Mouse (Mus musculus) heart, adult 18-20 months (tissue): ENCODE results near the gene Klhdc9. TPM values are rescaled to one million over a fixed set of nuclear protein-coding genes. Genes with fewer than 3 reads are reported as not detected.
"Not testable (repeated sequence)": the region's sequence is repeated elsewhere in the genome, so short reads cannot be mapped to it uniquely, and the experiment has no call there.

Source experiments
- DNase-seq, 2 experiments: peaks; one replicate each; pipeline ENCODE4 v3.0.0; 2021 to 2022; ENCODE audit warnings: mixed read lengths in 1 of 2
- total RNA-seq, 2 experiments: library from RNA; stranded (reverse); gene quantifications; 2 replicates each; pipeline ENCODE4 v1.2.3; 2021

Klhdc9 gene
- total RNA-seq, 2 experiments from 2014 or later, result not detected

DNA sequence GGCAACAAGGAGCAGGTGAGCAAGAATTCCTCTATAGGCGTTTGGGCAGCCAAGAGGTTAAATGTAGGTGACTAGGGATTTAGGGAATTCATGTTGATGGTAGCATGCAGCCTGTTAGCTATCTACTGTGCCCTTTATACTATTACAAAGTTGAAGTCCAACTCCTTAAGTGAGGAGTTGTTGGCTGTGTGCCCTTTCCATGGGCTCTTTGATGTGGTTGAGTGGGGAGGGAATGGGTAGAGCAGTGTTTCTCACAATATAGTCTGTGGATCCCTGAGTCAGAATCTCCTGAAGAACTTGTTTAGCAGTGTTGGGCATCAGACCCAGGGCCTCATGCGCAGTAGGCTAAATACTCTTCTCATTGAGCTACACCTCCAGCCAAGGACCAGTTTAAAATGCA lies 3.8 kb downstream of the Klhdc9 start:
- no peak for DNase-seq

DNA sequence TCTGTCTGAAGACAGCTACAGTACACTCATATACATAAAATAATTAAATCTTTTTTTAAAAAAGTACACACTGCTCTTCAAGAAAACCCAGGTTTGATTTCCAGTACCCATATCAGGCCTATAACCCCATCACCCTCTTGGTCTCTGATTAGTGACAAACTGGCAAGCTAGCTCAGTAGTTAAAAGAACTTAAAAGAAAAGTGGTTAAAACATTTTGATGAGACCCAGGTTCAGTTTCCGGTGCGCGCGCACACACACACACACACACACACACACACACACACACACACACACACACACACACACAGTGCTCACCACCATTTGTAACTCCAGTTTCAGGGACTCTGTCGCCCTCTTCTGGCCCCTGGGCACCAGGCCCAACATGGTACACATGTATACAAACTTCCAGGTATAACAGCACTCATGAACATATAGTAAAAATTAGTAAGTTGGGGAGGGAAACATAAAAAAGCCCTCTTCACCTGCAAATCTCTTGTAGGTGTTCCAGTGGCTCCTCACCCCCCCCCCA lies 4.7 kb downstream of the Klhdc9 start:
- no peak for DNase-seq

DNA sequence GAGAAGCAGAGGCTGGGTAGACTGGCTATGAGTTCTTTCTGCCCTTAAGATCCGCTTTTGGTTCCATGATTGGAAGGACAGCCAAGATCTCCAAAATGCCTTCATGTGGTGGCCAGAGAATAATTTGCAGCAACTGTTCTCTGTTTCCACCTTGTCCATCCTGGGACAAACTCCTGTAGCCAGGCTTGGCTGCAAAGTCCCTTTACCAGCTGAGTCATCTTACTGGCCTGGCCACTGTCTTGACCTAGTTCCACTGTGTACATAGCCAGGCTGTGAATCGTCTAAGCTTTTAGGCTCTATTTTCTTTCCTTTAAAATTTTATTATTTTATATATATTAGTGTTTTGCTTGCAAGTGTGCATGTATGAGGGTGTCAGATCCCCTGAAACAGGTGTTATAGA lies 11.4 kb downstream of the Klhdc9 start:
- peak in 1 of 2 experiments; percentile 13 for DNase-seq

DNA sequence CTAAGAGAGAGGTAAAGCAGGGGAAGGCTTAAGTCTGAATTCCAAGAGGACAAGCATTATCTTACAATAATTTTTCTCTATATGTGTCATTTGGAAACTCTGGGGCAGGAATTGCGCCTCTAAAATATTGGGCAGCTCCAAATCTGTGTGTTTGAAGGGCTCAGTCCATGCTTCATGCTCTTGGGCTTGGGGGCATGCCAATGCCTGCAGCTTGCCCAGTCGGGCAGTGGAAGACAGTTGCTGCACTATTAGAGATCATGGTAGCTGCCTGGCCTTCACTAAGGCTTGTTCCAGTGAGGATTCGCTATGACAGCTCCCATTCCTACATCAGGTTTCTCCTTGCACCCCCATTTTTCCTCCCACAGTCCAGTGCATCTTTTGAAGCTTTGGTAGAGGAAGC lies 11.9 kb downstream of the Klhdc9 start:
- peak; percentile 33 to 39 for DNase-seq

DNA sequence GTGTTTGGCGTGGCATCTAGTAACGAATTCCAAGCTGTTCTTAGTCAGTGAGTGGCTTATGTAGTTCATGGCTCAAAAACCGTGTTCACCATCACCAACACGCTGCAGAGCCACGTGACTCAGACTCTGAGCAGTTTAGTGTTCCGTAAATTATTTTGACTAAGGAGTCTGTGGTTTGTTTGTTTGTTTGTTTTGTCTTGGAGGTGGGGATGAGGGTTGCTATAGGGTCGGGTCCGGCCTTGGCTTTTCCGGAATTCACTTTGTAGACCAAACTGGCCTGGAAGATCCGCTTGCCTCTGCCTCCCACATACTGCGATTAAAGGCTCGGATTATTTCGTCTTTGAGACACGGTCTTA lies 14.5 kb downstream of the Klhdc9 start:
- DNase-seq, result peak in 1 of 2 experiments; percentile 31

DNA sequence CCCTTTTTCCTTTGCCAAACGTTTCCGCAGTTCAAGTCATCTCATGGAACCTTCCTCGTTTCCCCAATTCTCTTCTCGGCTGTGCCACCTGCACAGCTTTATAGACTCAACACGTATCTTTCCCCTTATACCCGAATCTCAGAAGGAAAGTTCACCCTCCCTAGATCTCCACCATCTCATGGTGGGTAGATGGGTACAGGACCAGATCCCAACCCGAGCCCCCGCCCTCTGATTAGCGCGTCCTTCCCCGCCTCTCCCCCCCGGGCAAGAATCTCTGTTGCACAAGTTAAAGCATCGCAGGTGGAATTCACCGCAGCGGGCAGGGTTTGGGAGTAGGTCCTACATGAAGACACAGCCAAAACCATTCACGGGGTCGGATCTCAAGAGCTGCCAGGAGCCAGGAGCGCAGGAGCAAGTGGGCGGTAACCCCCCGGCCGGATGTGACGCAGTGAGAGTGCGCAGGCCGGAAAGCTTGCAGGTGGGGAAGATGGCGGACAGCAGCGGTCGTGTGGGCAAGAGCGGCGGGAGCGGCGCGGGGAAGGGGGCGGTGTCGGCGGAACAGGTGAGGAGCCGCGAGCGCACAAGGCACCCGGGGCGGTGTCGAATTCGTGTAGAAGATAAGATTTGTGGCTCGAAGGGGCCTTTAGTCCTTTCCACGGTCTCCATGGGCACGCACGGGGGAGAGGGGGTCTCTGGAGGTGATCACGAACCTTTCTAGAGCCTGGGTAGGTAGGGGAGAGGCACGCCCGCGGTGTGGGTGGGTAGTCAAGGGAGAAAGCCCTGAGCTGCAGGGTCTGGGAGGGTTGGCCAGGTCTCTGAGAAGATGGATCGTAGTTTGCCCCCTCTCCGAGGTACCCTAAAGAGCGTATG lies 15.1 kb downstream of the Klhdc9 start, which contains the start of the genes Nit1 and Pfdn2:
Gene Nit1 (minus strand): TSS at position 422 of the 870 bp plus-strand sequence.
Gene Pfdn2 (plus strand): TSS at position 446 of the 870 bp plus-strand sequence.
- peak; percentile 93 to 94 for DNase-seq

DNA sequence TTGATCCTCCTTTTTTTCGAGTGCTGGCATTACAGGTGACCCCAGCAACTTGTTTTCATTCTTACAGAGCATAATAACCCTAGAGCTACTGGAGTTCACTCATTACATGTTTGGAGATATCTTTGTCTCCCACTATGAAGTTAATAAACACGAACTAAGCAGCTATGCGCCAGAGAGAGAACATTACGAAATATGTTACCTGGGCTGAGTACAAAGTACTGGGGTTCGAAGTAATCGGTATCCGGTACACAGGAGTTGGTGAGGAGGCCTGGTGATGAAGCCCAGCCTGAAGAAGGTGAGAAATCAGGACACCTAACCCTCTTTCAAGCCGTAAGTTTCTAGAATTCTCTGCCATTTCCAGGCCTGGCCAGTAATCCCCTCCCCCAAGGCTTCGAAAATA lies 15.9 kb downstream of the Klhdc9 start:
- DNase-seq, result no peak

DNA sequence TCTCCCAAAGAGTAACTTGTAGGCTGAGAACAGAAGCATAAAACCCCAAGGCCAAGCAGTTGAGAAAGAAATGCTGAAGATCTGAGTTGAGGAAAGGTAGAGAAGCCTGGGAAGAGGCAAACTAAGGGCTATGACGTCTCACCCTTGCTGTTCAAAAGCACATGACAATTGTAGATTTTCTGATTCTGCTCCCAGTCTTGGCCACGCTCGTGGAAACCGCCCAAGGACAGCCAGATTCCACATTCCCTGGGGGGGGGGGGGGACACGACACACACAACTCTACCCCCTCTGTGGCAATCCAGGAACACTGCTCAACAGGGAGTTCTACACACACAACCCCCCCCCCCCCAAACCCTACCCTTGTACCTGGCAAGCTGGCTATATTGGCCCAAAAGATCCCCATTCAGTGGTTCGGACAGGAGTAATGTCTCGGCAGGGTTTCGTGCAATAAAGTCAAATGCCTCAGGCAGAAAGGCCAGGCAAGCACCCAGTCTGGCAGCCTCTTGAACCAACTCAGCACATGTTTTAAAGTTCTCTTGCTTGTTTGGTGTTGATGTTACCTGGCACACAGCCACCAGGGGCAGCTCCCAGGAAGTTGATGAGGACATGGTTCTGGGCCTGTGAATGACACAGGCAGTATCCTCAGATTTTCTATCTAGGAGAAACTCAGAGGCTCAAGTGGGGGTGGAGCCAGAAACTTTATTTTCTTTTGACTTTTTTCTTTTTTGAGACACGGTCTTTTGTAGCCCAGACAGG lies 16.5 kb downstream of the Klhdc9 start:
- peak in 1 of 2 experiments; percentile 32 for DNase-seq

DNA sequence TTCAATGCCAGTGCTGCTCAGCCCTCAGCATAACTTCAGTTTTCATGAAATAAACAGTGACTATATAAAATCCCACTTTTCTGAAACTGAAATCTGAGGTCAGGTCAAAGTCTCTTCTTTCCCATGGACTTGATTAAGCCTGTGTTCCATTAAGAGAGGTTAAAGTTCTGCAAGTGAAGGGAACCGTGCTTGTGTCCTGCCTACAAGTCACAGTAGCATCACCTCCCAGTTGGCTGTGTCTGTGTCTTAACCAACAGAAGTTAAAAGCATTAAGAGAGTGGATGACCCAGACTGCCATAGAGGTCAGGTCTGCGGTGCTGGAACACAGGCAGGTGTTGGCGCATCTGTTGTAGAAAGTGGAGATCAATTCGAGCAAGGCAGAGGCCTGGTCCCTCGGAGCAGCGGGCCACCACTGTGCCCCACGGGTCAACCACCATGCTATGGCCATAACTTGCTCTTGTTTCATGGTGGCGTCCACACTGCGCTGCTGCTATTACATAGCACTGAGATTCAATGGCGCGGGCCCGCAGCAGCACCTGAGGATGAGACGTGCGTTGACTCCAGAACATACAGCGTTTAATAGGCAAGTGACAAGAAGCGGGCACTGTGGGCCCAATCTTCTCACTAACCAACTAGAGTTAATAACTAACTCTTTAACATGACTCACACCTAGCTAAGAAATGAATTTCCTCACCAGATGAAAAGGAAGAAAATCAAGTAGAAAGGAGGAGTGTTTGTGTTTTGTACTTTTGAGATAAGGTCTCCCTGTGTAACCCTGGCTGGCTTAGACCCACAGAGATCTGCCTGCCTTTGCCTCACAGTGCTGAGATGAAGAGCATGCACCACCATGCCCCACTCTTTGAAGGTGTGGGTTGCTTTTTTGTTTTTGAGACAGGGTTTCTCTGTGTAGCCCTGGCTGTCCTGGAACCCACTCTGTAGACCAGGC lies 18.1 kb downstream of the Klhdc9 start:
- DNase-seq, result no peak

DNA sequence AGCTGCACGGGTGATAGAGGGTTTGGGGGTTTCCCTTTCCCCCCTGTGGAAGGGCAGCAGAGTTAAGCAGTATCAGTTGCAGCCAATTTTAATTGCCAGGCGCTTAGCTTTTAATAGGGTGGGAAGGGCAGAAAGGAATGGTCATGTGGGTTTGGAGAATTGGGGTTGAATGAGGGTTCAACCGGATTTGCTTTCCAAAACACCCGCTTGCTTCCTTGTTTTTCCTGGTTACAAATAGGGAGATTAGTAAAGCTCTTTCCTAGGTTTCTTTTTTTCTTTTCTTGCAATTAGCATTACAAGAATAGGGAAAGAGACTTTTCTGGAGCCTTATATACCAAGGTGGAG lies 30.4 kb downstream of the Klhdc9 start:
- DNase-seq, result no peak

DNA sequence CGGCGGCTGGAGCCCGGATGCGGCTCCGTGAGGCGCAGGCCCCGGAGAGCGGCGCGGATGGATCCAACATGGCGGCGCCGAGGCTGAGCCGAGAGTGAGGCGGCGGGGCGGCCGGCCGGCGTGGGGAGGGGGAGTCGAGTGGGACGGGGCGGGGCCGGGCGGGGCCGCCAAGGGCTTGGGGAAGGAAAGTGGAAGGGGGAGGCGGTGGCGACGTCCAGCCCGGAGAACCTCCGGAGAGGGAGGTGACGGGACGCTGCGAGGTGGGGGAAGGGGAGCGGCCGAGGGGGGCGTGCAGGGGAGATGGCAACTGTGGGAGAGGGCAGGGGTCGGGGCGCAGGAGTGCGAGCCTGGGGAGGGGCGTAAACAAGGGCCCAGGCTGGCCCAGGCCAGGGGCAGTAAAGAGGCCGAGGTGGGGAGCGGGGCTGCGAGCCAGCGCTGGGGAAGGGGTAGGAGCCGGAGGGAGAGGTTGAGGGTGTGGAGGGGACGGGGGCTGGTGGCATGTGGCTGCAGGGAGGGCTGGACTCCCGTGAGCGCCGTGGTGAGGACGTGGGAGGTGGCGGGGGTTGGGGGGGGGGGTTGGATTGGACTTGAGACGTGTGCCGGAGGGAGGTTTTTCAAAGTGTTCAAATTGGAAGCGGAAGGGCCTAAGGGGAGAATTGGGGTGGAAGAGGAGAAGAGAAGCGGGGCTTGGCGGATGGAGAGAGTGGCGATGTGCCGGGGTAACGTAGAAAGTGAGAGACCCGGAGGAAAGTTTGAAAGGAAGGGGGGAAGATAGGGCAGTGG lies 31.0 kb downstream of the Klhdc9 start:
- peak in 1 of 2 experiments; percentile 56 for DNase-seq

DNA sequence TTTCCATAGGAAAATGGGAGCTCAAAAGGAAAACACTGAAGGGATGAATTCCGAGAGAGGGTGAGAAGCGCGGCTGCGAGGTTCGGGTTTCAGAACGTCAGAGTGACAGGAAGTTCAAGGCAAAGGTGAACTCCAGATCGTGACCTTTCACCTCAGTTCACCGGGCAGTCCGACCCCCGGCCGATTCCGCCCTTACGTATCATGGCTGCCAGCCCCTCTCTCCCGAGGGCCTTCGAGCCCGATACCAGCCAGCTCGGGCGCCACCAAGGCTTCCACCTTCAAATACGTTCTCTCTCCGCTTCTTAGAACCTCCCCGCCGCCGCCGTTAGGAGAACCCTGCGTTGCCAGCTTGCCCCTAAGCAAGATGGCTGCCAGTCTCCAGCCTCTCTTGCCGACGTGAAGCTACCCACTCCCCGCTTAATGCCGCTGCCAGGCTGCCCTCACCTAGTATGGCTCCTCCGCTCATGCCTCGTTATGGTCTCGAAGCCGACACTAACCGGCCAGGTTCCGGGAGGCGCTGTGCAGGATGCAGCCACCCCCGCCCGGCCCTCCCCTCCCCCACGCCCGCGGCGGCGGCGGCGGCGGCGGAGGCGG lies 31.7 kb downstream of the Klhdc9 start, which contains the start of gene Dedd:
Gene Dedd (plus strand): TSS at position 307 of the 594 bp plus-strand sequence.
- peak; percentile 92 to 95 for DNase-seq

DNA sequence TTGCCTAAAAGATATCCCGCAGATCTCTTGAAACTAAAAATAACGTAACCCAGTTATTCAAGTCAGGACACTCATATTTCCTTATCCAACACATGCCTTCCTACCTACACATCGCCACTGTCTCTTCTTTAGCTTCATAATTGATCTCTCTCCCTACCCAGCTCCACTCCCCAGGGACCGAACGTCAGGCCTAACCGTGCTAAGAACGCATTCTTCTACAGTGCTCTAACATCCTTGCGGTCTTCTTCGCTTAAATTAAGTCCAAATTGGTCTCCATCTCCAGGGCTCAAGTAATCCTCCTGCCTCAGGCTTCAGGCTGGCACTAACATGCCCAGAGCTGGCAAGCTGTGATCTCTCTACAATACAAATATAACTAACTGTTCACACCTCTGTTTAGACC lies 32.4 kb downstream of the Klhdc9 start:
- DNase-seq, result peak in 1 of 2 experiments; percentile 24

DNA sequence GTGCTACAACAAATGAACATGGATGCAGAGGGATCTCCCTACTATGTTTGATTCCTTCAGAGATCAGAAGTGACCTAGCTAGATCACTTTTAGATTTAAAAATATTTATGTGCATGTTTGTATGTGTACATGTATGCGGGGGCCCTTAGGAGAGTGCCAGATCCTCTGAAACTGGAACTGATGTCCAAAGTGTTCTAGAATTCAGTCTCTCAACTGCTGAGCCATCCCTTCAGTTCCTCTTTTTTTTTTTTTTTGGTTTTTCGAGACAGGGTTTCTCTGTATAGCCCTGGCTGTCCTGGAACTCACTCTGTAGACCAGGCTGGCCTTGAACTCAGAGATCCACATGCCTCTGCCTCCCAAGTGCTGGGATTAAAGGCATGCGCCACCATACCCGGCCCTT lies 34.0 kb downstream of the Klhdc9 start:
- not testable (repeated sequence) for DNase-seq

DNA sequence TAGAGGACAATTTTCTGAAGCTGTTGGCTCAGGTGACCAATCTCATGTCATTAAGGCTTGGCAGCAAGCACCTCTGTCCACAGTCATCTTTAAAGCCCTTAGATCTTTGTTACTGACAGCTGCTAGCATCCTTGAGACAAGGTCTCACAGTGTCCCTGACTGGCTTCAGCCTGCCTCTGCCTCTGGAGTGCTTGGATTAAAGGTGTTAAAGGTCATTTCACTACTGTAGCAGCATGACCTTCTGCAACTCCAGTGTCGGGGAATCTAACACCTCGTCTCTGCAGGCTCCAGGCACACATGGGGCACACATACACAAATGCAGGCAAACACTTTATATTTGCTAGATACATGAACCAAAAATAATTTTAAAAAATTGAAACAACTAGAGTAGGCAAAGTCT lies 35.0 kb downstream of the Klhdc9 start:
- no peak for DNase-seq

DNA sequence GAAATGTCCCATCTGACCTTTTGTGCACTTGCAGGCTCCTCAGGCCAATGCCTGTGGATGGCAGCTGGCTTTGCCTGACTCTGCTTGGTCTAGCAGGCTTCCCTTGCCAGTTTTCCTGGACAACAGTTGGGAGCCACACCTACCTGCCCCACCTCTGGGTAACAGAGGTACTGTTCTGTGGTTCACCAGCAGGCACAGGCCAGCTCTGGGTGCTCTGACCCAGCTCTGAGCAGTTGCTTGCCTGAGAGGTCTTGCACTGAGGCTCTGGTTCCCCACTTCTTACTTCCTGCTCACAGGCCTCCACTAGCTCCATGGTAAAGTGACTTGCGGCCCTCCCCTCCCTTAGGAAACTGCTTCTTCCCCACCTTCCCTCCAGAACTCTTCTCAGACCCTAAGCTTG lies 38.6 kb downstream of the Klhdc9 start:
- no peak for DNase-seq

DNA sequence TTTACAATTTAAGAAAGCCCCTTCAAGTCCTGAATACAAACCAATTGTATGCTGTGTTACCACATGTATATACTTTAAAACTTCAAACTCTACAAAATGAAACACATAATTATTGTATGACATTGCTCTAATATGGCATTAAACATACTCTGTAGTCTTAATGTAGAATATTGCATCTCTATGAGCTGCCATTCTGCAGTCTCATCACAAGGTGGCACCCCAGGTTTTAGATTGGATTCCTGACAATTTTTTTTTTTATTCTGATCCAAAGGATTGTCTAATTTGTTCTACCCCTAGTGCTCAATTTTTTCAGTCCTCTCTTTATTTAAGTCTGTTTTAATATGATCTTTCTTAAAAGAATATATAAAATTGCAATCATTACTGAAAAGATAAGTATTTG lies 39.2 kb downstream of the Klhdc9 start:
- peak in 1 of 2 experiments; percentile 42 for DNase-seq

DNA sequence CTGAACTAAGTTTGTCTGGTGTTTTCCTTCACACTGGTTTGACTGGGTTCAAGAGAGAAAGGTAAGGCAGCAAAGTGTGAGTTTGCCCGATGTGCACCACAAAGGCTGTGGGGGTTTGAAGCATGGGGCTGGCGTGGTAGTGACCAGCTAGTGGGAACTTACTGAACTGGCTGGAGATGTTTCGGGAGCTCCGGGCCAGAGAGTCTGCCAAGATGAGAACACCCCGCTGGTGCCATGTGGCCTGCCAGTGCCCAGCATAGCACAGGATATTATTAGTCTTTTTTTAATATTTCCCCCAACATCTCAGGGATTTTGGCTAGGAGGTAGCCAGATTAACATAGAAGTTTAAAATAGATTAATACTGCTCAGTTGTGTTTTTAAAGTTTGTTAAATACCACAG lies 40.4 kb downstream of the Klhdc9 start:
- DNase-seq, result no peak

DNA sequence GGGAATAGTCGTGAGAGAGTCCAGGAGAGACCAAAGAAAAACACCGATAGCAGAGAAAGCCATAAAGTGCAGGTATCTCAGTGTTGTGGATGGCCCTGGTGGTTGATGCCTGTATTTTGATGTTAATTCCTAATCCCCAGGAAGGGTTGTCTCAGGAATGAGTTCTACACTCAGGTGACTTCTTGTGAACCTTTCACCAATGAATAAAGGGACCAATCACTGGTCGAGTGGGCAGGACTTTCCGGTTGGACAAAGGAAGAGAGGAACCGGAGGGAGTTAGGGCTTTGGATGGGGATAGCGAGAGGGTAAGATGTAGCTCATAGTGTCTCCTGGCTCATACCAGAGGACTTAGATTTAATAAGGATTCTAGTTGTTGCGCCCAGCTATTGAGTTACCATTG lies 40.9 kb downstream of the Klhdc9 start:
- DNase-seq, result no peak

DNA sequence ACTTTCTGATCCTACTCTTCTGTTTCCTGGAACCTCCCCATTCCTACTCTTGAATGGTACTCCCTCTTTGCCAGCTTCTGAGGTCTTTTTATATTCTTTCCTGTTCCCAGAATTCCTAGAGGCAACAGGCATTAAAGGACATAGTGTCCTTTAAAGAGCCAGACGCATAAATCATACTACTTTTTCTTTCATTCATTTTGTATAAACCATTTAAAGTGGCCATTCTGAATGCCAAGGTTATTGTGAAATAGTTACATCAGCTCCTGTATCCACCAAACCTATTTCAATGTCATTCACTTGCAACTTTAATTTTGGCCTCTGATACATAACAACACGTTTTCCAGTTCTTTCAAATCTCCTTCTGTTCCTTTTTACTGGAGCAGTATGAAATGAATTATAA lies 51.3 kb downstream of the Klhdc9 start:
- no peak for DNase-seq
